Mouse (Mus musculus): ENCODE measurements at regions not wholly inside any gene's neighbourhood (a gene's known extent, or its start where the extent isn't known, plus 50 kb on each side); places are given as distances from the start of the nearest gene placed in this dataset.
"Not testable (repeated sequence)": the region's sequence is repeated elsewhere in the genome, so short reads cannot be mapped to it uniquely, and the experiment has no call there.

DNA sequence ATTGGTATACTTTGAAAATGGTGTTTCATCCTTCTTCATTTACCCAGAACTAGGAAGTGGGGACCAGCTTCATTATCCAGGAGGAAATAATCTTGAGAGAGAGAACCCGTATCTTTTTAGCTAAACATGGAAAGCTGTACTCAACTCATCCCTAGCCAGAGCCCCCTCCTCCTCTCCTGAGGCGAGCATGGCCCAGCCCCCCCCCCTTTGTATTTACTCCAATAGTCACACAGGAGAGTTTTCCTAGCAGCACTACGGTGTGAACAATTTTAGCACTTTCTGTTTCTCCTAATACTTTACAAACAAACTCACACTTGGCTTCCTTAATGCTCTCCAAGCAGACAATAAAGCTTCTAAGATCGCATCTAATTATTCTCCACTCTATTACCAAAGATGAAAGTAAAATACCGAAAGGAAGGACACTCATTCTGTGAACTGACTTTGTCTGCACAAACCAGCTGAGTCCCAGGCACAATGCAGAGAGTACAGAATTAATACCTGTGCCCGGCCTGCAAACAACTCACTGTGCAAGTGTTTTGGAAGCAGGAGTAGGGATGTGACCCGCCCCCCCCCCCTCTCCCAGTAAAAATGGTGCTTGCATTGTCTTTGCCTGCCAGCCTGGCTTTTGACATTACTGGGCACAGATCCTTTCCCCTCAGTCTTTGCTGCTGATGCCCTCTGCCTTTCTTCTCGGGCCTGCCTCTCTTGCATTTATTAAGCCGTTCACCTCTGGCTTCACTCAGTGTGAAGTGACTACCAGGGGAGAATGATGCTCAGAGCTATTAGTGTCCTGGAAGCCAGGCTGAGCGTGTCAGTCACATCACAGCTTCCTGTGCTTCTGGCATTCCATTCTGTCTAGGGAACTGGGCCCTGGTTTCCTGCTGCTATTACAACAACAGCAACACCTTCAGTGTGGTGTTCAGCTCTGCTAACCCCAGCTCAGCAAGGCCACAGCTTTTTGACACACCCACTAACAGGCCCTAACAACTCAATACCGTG, 107.9 kb downstream of the Dad1 start:
- Histone ChIP-seq H3K9me3 (replicated peaks) (no peaks in the 10 kb centered on the region), H3K27ac (peak overlapping the region; percentile 14; the same call in 1 of the 2 replicates), H3K36me3 (no peaks in the 10 kb centered on the region), H3K4me3 (no peak overlapping the region), H3K27me3 (no peaks in the 10 kb centered on the region), H3K9ac (no peak overlapping the region), H3K4me1 (peaks cover 13% of the 10 kb centered on the region), H3K4me2 (replicated peaks) (no peak overlapping the region)
- WGBS = 33% methylated on average over 11 of the region's 11 CpGs
- ATAC-seq (ENCODE audit: low FRiP score) = no peak

DNA sequence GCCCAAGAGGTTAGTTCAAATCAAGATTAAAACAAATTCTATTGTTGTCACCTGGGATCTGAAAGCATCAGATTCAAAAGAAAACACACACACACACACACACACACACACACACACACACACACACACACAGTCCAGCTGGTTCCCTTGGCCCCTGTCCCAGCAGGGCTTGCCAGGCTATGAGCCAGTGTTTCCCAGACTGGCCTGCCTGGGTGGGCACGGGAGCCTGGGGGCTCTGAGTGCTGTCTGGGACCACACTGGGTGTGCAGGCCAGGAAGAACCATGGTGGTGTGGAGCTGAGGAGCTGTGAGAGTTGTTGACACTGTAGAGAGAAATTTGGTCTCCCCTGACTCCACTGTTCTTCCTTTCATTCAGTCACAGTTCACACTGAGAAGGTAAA, 110.1 kb downstream of the Dad1 start:
- Histone ChIP-seq H3K4me3 (no peak overlapping the region), H3K4me2 (replicated peaks) (no peak overlapping the region), H3K27me3 (no peaks in the 10 kb centered on the region), H3K27ac (no peak overlapping the region), H3K4me1 (peaks cover 13% of the 10 kb centered on the region), H3K36me3 (no peaks in the 10 kb centered on the region), H3K9ac (no peak overlapping the region), H3K9me3 (replicated peaks) (no peaks in the 10 kb centered on the region)
- no peak for ATAC-seq (ENCODE audit: low FRiP score)
- WGBS = 75% methylated on average over 1 of the region's 1 CpGs

DNA sequence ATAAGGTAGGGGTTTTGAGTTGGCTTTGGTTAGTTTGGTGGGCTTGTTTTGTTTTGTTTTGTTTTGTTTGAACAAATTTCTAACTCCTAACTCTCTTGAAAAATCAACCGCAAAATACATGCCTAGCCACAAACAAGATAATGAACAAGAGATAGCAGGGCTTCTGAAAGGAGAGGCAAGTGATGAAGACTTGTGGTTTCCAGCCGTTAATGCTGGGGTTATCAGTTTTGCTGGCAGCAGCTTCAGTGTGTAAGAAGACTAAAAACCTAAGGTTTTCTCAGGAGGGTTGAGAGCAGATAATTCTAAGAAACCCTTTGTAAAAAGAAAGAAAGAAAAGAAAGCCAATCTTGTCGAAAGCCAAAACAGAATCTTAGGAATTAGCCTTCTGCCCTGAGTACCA, 115.6 kb downstream of the Dad1 start:
- Histone ChIP-seq H3K36me3 (no peaks in the 10 kb centered on the region), H3K9me3 (replicated peaks) (no peaks in the 10 kb centered on the region), H3K27ac (no peak overlapping the region), H3K4me1 (no peaks in the 10 kb centered on the region), H3K4me3 (no peak overlapping the region), H3K4me2 (replicated peaks) (no peak overlapping the region), H3K27me3 (no peaks in the 10 kb centered on the region), H3K9ac (no peak overlapping the region)
- WGBS = 90% methylated on average over 3 of the region's 3 CpGs
- no peak for ATAC-seq (ENCODE audit: low FRiP score)

GRCm38 (mm10) chr14:54136538-54136937, 117.4 kb downstream of the Dad1 start:
- H3K4me3 ChIP-seq = no peak overlapping the region
- no peaks in the 10 kb centered on the region for H3K36me3 ChIP-seq
- no peak for ATAC-seq (ENCODE audit: low FRiP score)
- H3K4me1 ChIP-seq = no peaks in the 10 kb centered on the region
- no peaks in the 10 kb centered on the region for H3K9me3 ChIP-seq (replicated peaks)
- H3K27me3 ChIP-seq = no peaks in the 10 kb centered on the region
- no peak overlapping the region for H3K9ac ChIP-seq
- H3K4me2 ChIP-seq (replicated peaks) = no peak overlapping the region
- H3K27ac ChIP-seq = no peak overlapping the region
- WGBS = 81% methylated on average over 3 of the region's 3 CpGs

GRCm38 (mm10) chr14:54128334-54128733, 125.6 kb downstream of the Dad1 start:
- Histone ChIP-seq H3K9ac (no peak overlapping the region), H3K27me3 (no peaks in the 10 kb centered on the region; the same call in 1 of the 2 replicates)
- WGBS = 79% methylated on average over 4 of the region's 4 CpGs

DNA sequence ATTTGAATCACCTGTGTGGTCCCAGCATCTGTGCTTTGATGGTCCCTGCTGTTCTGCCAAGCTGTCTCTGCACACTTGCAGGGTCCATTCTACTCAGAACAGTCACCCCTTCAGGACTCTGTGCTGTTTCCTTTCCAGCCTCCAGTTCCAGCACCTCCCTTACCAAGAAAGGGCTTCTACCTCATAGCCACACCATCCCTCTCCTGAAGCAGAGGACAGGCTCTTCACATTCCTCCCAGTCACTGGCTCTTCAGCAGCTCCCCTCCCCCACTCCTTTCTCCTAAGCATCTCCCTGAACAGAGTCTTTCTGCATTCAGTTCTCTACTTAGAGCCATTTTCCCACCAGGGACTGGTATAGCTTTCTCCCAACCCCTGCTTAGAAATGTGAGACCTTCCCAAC, 128.4 kb downstream of the Dad1 start:
- no peak for ATAC-seq (ENCODE audit: low FRiP score)
- Histone ChIP-seq H3K4me2 (replicated peaks) (no peak overlapping the region), H3K9ac (no peak overlapping the region), H3K4me3 (no peak overlapping the region), H3K27ac (no peak overlapping the region), H3K36me3 (no peaks in the 10 kb centered on the region), H3K4me1 (peaks cover 6% of the 10 kb centered on the region), H3K27me3 (no peaks in the 10 kb centered on the region; the same call in 1 of the 2 replicates), H3K9me3 (replicated peaks) (no peaks in the 10 kb centered on the region)

More at GRCm38 (mm10) chr14:54128334-54128733, 125.6 kb downstream of the Dad1 start:
- Histone ChIP-seq H3K4me2 (replicated peaks) (no peak overlapping the region), H3K9me3 (replicated peaks) (no peaks in the 10 kb centered on the region), H3K4me1 (peaks cover 6% of the 10 kb centered on the region), H3K27ac (no peak overlapping the region), H3K36me3 (no peaks in the 10 kb centered on the region), H3K4me3 (no peak overlapping the region)
- ATAC-seq (ENCODE audit: low FRiP score) = no peak

- no peaks in the 10 kb centered on the region for H3K36me3 ChIP-seq
- H3K9ac ChIP-seq = no peak overlapping the region
- no peaks in the 10 kb centered on the region; the same call in 1 of the 2 replicates for H3K27me3 ChIP-seq
- no peak for ATAC-seq (ENCODE audit: low FRiP score)
- H3K9me3 ChIP-seq (replicated peaks) = no peaks in the 10 kb centered on the region
- H3K4me3 ChIP-seq = no peak overlapping the region
- H3K4me2 ChIP-seq (replicated peaks) = no peak overlapping the region
- WGBS = 64% methylated on average over 7 of the region's 7 CpGs
- no peak overlapping the region for H3K27ac ChIP-seq
- H3K4me1 ChIP-seq = peaks cover 6% of the 10 kb centered on the region
These were observed 131.9 kb downstream of the Dad1 start for GRCm38 (mm10) chr14:54121973-54122372.

- H3K27me3 ChIP-seq = no peaks in the 10 kb centered on the region; the same call in 1 of the 2 replicates
- WGBS = 74% methylated on average over 4 of the region's 4 CpGs
- no peak overlapping the region for H3K27ac ChIP-seq
- no peaks in the 10 kb centered on the region for H3K9me3 ChIP-seq (replicated peaks)
- H3K9ac ChIP-seq = no peak overlapping the region
- no peak overlapping the region for H3K4me2 ChIP-seq (replicated peaks)
- H3K4me1 ChIP-seq = peaks cover 6% of the 10 kb centered on the region
- no peak for ATAC-seq (ENCODE audit: low FRiP score)
- no peak overlapping the region for H3K4me3 ChIP-seq
- H3K36me3 ChIP-seq = no peaks in the 10 kb centered on the region
These were observed 132.6 kb downstream of the Dad1 start for GRCm38 (mm10) chr14:54121340-54121739.

GRCm38 (mm10) chr14:54120194-54120593, 133.7 kb downstream of the Dad1 start:
- no peaks in the 10 kb centered on the region for H3K36me3 ChIP-seq
- no peaks in the 10 kb centered on the region for H3K9me3 ChIP-seq (replicated peaks)
- H3K27me3 ChIP-seq = no peaks in the 10 kb centered on the region; the same call in 1 of the 2 replicates
- WGBS = 90% methylated on average over 5 of the region's 5 CpGs
- no peak overlapping the region for H3K4me2 ChIP-seq (replicated peaks)
- H3K9ac ChIP-seq = no peak overlapping the region
- H3K27ac ChIP-seq = no peak overlapping the region
- H3K4me3 ChIP-seq = no peak overlapping the region
- ATAC-seq (ENCODE audit: low FRiP score) = no peak
- H3K4me1 ChIP-seq = no peaks in the 10 kb centered on the region; the same call in 1 of the 2 replicates

- WGBS = 90% methylated on average over 8 of the region's 8 CpGs
- not testable (repeated sequence) for H3K27ac ChIP-seq; ATAC-seq (ENCODE audit: low FRiP score)
These were observed 136.3 kb downstream of the Dad1 start for GRCm38 (mm10) chr14:54117607-54118006.

DNA sequence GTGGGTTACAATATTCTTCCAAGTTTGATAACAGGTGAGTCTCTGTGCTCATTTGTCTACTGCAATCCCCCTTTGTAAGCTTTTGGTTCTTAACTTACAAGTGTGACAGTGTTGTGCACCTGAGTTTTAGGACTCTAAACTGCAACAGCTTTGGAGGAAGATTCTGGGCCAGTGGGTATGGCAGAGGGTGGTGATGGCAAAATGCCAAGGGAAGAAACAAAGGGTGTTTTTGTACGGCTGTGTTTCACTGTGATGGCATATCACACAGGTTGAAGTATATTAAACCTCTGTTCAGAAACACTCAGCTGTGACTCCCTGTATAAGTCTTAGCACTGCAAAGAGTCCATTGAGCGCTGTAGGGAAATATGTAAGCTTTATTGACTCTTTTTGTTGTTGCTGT, 140.7 kb downstream of the Dad1 start:
- Histone ChIP-seq H3K36me3 (no peaks in the 10 kb centered on the region), H3K9me3 (replicated peaks) (no peaks in the 10 kb centered on the region), H3K9ac (no peak overlapping the region), H3K27ac (no peak overlapping the region), H3K4me3 (no peak overlapping the region), H3K4me2 (replicated peaks) (no peak overlapping the region), H3K4me1 (peaks cover 8% of the 10 kb centered on the region), H3K27me3 (no peaks in the 10 kb centered on the region)
- no peak for ATAC-seq (ENCODE audit: low FRiP score)
- 69% methylated on average over 2 of the region's 2 CpGs for WGBS

More at GRCm38 (mm10) chr14:54117607-54118006, 136.3 kb downstream of the Dad1 start:
- H3K4me2 ChIP-seq (replicated peaks); H3K9me3 ChIP-seq (replicated peaks); H3K4me1 ChIP-seq; H3K4me3 ChIP-seq; H3K9ac ChIP-seq; H3K27me3 ChIP-seq; H3K36me3 ChIP-seq: not testable (repeated sequence)

GRCm38 (mm10) chr14:54110971-54111370, 142.9 kb downstream of the Dad1 start:
- Histone ChIP-seq H3K9me3 (replicated peaks) (no peaks in the 10 kb centered on the region), H3K27ac (no peak overlapping the region), H3K4me2 (replicated peaks) (no peak overlapping the region), H3K4me3 (no peak overlapping the region), H3K9ac (no peak overlapping the region), H3K36me3 (no peaks in the 10 kb centered on the region), H3K27me3 (no peaks in the 10 kb centered on the region), H3K4me1 (peaks cover 8% of the 10 kb centered on the region)
- WGBS = 87% methylated on average over 3 of the region's 3 CpGs
- ATAC-seq (ENCODE audit: low FRiP score) = no peak

GRCm38 (mm10) chr14:54109129-54109528, 144.8 kb downstream of the Dad1 start:
- peaks cover 8% of the 10 kb centered on the region for H3K4me1 ChIP-seq
- WGBS = 92% methylated on average over 1 of the region's 1 CpGs
- H3K9ac ChIP-seq = no peak overlapping the region
- no peaks in the 10 kb centered on the region for H3K27me3 ChIP-seq
- no peaks in the 10 kb centered on the region for H3K9me3 ChIP-seq (replicated peaks)
- no peak overlapping the region for H3K4me2 ChIP-seq (replicated peaks)
- no peak overlapping the region for H3K4me3 ChIP-seq
- no peaks in the 10 kb centered on the region for H3K36me3 ChIP-seq
- ATAC-seq (ENCODE audit: low FRiP score) = no peak
- H3K27ac ChIP-seq = no peak overlapping the region

Measured in hindbrain, embryonic 12.5 days (tissue).